Mouse (Mus musculus) macrophage (primary cell): ENCODE results near the gene Ptprs. TPM values are rescaled to one million over a fixed set of nuclear protein-coding genes. Genes with fewer than 3 reads are reported as not detected.

Experiments
- H3K27ac ChIP-seq: fragments of 350-480 bp; formaldehyde crosslinking; 2 replicates; pipeline ENCODE4 v1.9.0; 2021
- H3K36me3 ChIP-seq: fragments of 350-480 bp; formaldehyde crosslinking; 2 replicates; pipeline ENCODE4 v1.9.0; 2021; ENCODE audit errors: inconsistent target
- H3K4me3 ChIP-seq: fragments of 350-480 bp; formaldehyde crosslinking; 2 replicates; pipeline ENCODE4 v1.9.0; 2021; ENCODE audit errors: inconsistent target
- H3K79me2 ChIP-seq: fragments of 350-480 bp; formaldehyde crosslinking; 2 replicates; pipeline ENCODE4 v1.9.0; 2021; ENCODE audit errors: inconsistent target
- WGBS: methylation state at CpG from one replicate; pipeline ENCODE4 v1.1.7; 2026; ENCODE audit warnings: inconsistent platforms; ENCODE audit not compliant: missing documents; 5-methylcytosine and 5-hydroxymethylcytosine counted together
- polyA plus RNA-seq: library from polyadenylated mRNA; stranded (reverse); fragments of 250-400 nt; gene quantifications from 3 replicates; pipeline ENCODE4 v1.2.4, GENCODE M21; 2018; ENCODE audit warnings: inconsistent platforms

Gene Ptprs
- polyA plus RNA-seq, 1 experiment from 2014 or later: 25.1 TPM

DNA sequence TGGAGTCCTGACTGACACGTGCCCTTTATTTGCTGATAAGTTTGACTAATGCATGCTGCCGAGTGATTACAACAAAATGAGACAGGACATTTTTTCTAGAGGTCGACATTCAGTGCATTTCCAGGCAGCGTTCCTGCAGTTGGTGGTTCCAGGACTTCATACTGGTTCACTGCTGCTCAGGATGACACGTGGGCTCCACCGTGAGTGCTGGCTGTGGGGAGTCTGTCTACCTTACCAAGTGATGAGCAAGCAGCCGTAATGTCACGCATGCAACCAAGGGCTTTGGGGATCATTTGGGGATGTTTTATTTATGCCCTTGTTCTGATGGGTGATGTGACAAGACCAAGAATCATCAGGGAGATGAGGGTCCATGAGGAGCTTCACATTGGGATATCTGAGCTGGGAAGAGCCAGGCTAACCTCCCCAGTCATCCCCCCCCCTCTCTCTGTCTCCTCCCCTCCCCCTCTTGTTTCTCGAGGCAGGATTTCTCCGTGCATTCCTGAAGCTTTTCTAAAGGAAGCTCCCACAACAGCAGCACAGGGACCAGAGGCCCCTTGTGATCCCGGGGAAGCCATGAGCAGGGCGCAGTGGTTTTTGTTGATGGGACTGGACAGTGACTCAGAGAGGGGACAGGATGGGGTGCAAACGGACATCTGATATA is 67.2 kb downstream of the Ptprs start:
- Histone ChIP-seq H3K36me3 (no peaks in the 10 kb centered on the region), H3K79me2 (no peaks in the 10 kb centered on the region), H3K4me3 (no peak overlapping the region), H3K27ac (no peak overlapping the region)
- 92% methylated on average over 11 of the region's 13 CpGs for WGBS

DNA sequence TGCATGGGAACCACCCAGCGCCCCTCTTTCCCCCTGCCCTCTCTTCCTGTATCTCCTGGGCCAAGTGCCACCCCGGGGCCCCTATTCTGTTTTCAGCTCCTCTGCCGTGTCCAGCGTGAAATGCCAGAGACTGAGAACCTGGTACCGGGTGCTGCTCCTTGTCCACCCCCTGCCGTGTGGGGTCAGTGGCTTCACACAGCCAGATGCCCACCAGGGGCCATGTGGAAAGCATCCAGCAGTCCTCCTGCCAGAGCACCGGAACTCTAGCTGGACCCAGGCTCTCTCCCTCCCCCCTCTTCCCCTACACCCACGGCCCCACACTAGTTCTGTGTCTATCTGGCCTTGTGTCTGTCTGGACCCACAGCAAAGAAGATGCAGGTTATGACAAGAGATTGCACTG is 68.9 kb downstream of the Ptprs start:
- WGBS: 74% methylated on average over 8 of the region's 8 CpGs
- no peaks in the 10 kb centered on the region for H3K79me2 ChIP-seq
- H3K36me3 ChIP-seq: no peaks in the 10 kb centered on the region; the same call in 1 of the 2 replicates
- H3K4me3 ChIP-seq: no peak overlapping the region
- H3K27ac ChIP-seq: no peak overlapping the region

DNA sequence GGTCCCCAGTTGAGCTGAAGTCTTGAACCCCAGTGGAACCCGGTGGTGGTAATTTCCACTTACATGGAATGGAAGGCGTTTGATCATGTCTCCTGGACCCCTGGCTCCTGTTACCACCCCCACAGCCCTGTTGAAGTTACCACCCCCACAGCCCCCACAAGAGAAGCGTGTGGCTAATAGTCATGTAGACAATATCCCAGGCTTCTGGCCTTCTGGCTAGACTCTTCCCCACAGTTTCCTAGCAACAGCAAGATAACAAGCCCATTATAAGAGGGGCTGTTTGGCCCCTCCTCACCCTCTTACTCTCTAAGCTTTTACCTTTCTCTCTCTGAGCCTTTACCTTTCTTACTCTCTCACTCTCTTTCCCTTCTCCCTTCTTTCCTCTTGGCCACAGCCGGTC is 69.4 kb downstream of the Ptprs start:
- Histone ChIP-seq H3K36me3 (peaks cover 5% of the 10 kb centered on the region; the same call in 1 of the 2 replicates), H3K4me3 (no peak overlapping the region), H3K79me2 (no peaks in the 10 kb centered on the region), H3K27ac (no peak overlapping the region)
- WGBS: 90% methylated on average over 3 of the region's 4 CpGs

DNA sequence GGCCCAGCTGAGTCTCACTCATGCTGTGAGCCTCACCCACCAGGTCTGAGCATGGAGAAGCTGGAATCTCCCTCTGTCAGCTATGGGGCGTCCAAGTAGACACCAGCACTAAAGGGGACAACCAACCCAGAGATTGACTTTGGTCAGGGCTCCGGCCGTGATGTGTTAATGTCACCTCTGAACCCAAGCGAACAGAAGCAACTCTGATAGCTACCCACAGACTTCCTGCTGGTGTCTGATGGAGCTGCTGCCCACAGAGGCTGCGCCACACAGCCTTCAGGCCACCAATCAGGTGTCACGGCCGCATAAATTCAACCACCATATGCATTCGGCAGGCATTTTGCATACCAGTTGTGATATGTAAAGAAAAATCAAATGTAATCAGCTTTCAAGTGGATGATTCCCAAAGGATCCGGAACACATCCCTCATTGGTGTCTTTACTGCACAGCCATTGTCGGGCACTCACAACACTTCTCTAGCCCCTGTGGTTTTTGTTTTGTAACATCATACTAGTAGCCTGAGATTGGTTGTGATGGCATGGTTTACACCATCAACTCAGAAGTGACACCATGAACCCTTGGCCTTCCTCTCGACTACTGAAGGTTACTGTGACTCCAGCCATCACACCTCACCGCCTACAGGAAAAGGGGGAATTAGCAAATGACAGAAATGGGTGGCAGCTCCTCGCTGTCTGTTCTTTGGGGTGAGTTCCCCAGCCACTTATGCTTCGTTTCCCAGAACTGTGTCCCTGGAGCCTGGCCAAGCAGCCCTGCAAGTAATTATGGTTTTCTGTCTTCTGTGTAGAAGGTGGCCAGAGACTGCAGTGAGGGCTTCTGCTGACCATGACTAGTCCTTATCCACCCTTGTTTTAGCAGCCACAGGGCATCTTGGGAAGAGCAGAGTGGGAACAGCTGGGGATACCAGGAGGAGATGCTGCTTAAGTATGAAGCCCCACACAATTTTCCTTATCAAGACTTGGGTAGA is 70.1 kb downstream of the Ptprs start:
- WGBS: 64% methylated on average over 14 of the region's 14 CpGs
- Histone ChIP-seq H3K79me2 (no peaks in the 10 kb centered on the region), H3K36me3 (peaks cover 12% of the 10 kb centered on the region; the same call in 1 of the 2 replicates), H3K27ac (no peak overlapping the region), H3K4me3 (no peak overlapping the region)

DNA sequence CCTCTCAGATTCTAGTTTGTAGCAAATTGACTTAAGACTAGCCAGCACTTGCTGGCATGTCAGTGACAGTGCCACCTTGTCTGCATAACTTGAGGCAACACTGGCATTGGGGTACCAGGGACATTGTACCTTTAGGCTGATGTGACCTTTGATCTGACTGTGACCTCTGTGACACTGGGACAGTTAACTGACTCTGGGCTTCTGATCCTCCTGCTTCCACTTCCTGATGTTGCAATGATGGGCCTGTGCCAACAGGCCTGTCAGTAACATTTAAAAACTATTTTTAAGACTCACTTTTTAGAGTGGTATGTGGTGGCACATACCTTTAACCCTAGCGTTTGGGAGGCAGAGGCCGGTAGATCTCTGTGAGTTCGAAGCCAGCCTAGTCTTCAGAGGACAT is 70.9 kb downstream of the Ptprs start:
- Histone ChIP-seq H3K27ac (no peak overlapping the region), H3K4me3 (no peak overlapping the region)
- WGBS: 62% methylated on average over 3 of the region's 3 CpGs

DNA sequence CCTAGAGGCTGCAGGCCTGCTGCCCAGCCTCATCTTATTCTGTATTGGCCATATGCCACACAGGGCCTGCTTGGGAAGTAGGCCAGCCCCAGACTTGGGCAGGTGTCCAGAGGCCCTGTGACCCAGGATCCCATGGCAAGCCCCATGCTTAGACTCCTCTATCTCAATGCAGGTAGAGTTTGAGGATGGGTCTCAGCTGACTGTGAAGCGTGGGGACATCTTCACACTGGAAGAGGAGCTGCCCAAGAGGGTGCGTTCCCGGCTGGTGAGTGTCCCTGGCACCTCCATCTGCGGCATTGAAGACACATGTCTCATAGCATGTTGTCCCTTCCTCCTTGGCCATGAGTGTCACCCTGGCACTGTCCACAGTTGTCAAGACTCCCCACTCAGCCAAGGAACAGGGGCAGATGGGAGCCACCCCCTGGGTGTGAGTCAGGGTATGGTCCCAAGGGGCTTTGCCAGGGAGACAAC is 75.2 kb downstream of the Ptprs start:
- WGBS: 96% methylated on average over 4 of the region's 4 CpGs
- Histone ChIP-seq H3K36me3 (peaks cover 30% of the 10 kb centered on the region; the same call in 1 of the 2 replicates), H3K4me3 (no peak overlapping the region), H3K27ac (no peak overlapping the region), H3K79me2 (no peaks in the 10 kb centered on the region)

More for the DNA sequence above, 70.9 kb downstream of the Ptprs start:
- peaks cover 18% of the 10 kb centered on the region; the same call in 1 of the 2 replicates for H3K36me3 ChIP-seq
- no peaks in the 10 kb centered on the region for H3K79me2 ChIP-seq

DNA sequence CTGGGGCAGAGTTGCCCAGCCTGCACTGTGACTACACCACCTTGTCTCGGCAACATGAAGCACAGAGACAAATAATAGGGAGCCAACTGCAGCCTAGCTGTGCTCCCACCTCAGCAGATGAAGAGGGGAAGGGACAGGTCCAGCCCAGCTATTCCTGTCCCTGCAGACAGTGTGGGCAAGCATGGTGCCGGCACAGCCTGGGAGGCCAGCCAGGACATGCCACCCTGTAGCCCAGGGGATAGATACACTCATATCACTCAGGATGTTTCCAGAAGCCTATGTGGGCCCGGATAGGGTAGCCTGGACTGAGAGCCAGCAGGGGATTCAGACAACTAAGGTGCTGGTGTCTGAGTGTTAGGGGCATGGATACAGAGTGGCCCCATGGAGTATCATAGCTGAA is 76.1 kb downstream of the Ptprs start:
- Histone ChIP-seq H3K36me3 (peaks cover 33% of the 10 kb centered on the region; the same call in 1 of the 2 replicates), H3K4me3 (no peak overlapping the region), H3K27ac (no peak overlapping the region), H3K79me2 (no peaks in the 10 kb centered on the region)
- WGBS: 90% methylated on average over 3 of the region's 3 CpGs

DNA sequence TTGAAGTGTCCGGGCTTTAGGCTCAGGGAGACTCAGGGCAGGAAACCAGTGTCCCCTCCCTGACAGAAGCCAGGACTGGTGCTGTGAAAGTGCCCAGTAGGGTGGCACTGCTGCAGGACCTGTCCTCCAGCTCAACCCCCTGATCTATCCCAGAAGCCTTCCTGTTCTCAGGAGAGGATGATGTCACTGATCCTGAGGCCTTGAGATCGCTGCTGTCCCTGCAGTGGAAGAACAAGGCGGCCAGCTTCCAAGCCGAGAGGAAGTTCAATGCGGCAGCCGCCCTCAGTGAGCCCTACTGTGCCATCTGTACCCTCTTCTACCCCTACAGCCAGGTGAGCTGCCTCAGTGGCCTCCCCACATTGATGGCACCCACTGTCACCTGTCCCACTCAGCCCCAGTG is 80.2 kb downstream of the Ptprs start:
- no peak overlapping the region for H3K27ac ChIP-seq
- WGBS: 98% methylated on average over 6 of the region's 6 CpGs
- no peak overlapping the region for H3K4me3 ChIP-seq
- H3K79me2 ChIP-seq: no peaks in the 10 kb centered on the region
- peaks cover 20% of the 10 kb centered on the region; the same call in 1 of the 2 replicates for H3K36me3 ChIP-seq

DNA sequence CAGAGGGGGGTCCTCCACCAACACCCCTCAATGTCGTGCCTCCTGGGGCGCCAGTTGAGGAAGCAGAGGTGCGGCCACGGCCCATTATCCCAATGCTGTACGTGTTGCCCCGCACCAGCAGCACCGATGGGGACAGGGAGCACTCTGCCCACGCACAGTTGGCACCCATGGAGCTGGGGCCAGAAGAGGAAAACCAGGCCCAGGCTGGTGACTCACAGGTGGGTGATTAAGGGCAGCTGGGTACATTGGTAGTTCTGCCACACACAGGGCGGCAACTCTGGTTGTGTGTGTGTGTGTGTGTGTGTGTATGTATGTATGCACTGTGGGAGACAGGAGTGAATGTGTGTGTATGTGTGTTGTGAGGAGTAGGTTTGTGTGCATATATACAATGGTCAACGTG is 82.4 kb downstream of the Ptprs start:
- H3K27ac ChIP-seq: no peak overlapping the region
- peaks cover 26% of the 10 kb centered on the region; the same call in 1 of the 2 replicates for H3K36me3 ChIP-seq

DNA sequence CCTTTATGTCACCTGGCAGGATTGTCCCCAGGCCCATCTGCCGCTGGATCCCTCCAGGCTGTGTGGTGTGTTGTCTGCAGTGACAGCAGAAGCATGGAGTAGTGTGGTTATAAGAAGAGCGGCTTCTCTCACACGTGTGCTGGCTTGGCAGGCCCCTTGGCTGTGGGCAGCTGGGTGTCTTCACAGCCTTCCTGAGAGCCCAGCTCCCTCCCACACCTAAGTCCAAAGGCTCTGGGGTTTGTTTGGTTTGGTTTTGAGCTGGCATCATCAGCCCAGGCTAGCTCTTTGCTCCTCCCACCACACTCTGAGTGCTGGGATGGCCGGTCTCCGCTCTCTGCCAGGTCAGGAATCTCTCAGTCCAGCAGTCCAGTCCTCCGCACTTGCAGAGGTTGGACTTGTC is 83.0 kb downstream of the Ptprs start:
- no peaks in the 10 kb centered on the region for H3K79me2 ChIP-seq
- H3K27ac ChIP-seq: no peak overlapping the region
- H3K4me3 ChIP-seq: no peak overlapping the region
- WGBS: 98% methylated on average over 6 of the region's 6 CpGs
- peaks cover 26% of the 10 kb centered on the region; the same call in 1 of the 2 replicates for H3K36me3 ChIP-seq

More for the DNA sequence above, 82.4 kb downstream of the Ptprs start:
- no peak overlapping the region for H3K4me3 ChIP-seq
- no peaks in the 10 kb centered on the region for H3K79me2 ChIP-seq
- 93% methylated on average over 10 of the region's 10 CpGs for WGBS

DNA sequence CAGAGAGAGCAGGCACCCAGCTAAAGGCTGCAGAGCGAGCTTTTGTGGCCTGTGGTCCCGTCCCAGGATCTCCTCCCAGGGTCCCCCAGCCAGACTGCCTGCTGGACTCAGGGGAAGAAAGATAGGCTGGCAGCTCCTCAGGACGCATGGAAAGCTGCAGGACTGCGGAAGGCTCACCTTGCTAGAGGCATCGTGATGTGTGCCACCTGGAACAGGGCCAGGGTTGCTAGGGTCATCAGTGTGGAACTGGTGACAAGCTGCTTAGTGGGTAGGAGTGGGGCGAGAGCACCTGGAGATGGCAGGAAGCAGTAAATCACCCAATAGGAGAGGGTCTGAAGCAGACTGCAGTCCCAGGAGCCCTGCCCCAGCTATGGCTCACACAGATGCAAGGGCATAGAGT is 88.7 kb downstream of the Ptprs start:
- Histone ChIP-seq H3K79me2 (no peaks in the 10 kb centered on the region), H3K27ac (no peak overlapping the region), H3K36me3 (peaks cover 16% of the 10 kb centered on the region; the same call in 1 of the 2 replicates), H3K4me3 (no peak overlapping the region)
- 93% methylated on average over 6 of the region's 6 CpGs for WGBS

DNA sequence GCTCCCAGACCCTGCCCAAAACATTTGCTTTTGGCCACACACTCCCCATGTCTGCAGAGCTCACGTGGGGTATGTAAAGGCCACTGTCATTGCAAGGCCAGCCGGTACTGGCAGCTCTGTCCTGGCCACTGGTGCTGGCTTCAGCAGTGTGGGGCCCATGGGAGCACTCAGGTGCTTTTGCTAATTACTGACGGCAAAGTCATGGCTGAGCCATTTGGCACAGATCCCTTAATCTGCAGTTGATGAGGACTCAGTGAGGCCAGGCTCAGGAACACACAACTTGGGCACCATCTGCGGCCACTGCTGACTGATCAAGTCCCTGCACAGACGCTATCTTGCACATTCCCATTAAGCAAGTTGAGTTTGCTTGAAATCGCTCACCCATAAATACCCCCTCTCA is 91.4 kb downstream of the Ptprs start:
- Histone ChIP-seq H3K4me3 (no peak overlapping the region), H3K36me3 (peaks cover 11% of the 10 kb centered on the region; the same call in 1 of the 2 replicates), H3K79me2 (no peaks in the 10 kb centered on the region), H3K27ac (no peak overlapping the region)
- WGBS: 92% methylated on average over 6 of the region's 6 CpGs

DNA sequence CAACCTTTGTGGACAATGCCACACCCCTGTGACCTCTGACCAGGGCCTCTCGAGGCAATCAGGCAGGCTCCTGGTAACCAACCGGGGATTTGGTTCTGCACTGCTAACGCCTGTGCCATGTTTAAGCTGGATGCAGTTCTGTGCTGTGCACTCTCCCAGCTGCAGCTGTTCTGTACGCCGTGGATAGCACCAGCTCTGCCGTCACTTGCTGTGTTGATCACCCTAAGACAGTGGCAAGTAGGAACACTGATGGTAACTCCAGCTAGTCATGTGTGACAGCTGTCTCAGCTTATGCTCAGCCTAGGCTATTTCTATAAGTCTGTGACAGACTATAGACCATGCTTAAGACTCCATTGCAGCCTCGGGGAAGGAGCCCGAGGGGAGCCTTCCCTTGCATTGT is 93.3 kb downstream of the Ptprs start:
- WGBS: 97% methylated on average over 8 of the region's 8 CpGs
- H3K79me2 ChIP-seq: no peaks in the 10 kb centered on the region
- no peak overlapping the region for H3K4me3 ChIP-seq
- H3K27ac ChIP-seq: no peak overlapping the region
- H3K36me3 ChIP-seq: no peaks in the 10 kb centered on the region

DNA sequence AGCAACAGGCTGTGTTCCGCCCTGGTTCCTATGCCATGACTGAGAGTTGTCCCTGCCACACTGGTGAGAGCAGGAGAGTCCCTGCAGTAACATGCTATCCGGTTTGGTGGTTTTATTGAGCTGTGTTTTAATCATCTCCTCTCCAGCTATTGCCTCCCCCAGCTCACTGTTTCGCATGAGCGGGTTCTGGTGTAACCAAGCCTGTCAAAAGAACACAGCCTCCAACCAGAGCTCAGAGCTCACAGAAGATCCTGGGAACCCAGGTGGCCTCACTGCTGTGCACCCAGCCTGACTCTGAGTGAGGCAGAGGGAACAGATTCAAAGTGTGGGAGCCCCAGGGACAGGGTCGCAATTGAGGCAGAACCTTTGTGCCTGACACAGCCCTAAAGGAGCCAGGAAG is 95.1 kb downstream of the Ptprs start:
- Histone ChIP-seq H3K4me3 (no peak overlapping the region), H3K27ac (no peak overlapping the region), H3K36me3 (peaks cover 3% of the 10 kb centered on the region; the same call in 1 of the 2 replicates), H3K79me2 (no peaks in the 10 kb centered on the region)
- WGBS: 90% methylated on average over 5 of the region's 5 CpGs

DNA sequence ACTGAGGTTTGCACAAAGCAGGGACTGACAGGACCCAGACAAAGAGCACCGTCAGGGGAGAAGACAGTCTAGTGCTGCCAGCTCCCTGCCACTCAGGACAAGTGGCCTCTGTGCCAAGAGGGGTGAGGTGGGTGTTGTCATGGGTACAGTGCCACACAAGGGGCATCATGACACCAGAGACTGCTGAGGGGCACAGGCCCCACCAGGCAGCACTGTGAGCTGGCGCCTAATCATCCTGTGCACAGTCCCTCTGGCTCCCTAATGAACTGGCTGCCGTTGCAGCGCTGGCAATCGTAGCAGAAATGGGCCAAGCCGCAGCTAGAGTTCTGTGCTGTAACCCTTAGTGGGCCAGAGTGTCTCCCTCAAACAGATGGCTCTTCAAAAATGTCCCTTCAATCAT is 96.0 kb downstream of the Ptprs start:
- 100% methylated on average over 6 of the region's 6 CpGs for WGBS
- Histone ChIP-seq H3K79me2 (no peaks in the 10 kb centered on the region), H3K27ac (no peak overlapping the region), H3K36me3 (peaks cover 3% of the 10 kb centered on the region; the same call in 1 of the 2 replicates), H3K4me3 (no peak overlapping the region)
